Mouse (Mus musculus) E14TG2a.4 (cell line): ENCODE measurements around the gene Man2b1.

Source experiments
- H3K27me3 ChIP-seq: 2 replicates; pipeline ENCODE4 v1.6.1; 2014; ENCODE audit warnings: low read length, control low read depth; ENCODE audit not compliant: insufficient read depth
- H3K36me3 ChIP-seq: 2 replicates; pipeline ENCODE4 v1.6.1; 2014; ENCODE audit warnings: low read length, control low read depth; ENCODE audit not compliant: insufficient read depth
- H3K4me1 ChIP-seq: replicated peaks from 2 replicates; pipeline ENCODE4 v1.6.1; 2014; ENCODE audit warnings: low read depth, low read length, control low read depth
- H3K4me3 ChIP-seq: replicated peaks from 2 replicates; pipeline ENCODE4 v1.5.1; 2014; ENCODE audit warnings: mild to moderate bottlenecking, low read length
- H3K9me3 ChIP-seq: 2 replicates; pipeline ENCODE4 v1.6.1; 2014; ENCODE audit warnings: low read length, control low read depth
- CTCF ChIP-seq: conservative IDR thresholded peaks from 2 replicates; pipeline ENCODE4 v1.5.1; 2014; ENCODE audit warnings: low read length
- NANOG ChIP-seq: IDR thresholded peaks from 2 replicates; pipeline ENCODE4 v1.6.1; 2014; ENCODE audit warnings: borderline replicate concordance, low read length, mixed read lengths
- POU5F1 ChIP-seq: IDR thresholded peaks from 2 replicates; pipeline ENCODE4 v1.6.1; 2014; ENCODE audit warnings: low read length, borderline replicate concordance

Gene Man2b1

GRCm38 (mm10) chr8:85095051-85095450 lies 12.0 kb downstream of the Man2b1 start:
- Histone ChIP-seq H3K9me3 (no peaks in the 10 kb centered on the region), H3K4me3 (no peak overlapping the region), H3K27me3 (no peaks in the 10 kb centered on the region), H3K4me1 (peaks cover 30% of the 10 kb centered on the region), H3K36me3 (peaks cover 71% of the 10 kb centered on the region)
- TF ChIP-seq POU5F1: no peak
- no peak for TF ChIP-seq NANOG
- no peak for TF ChIP-seq CTCF

- TF ChIP-seq NANOG (no peak), CTCF (no peak), POU5F1 (no peak)
- Histone ChIP-seq H3K36me3 (peaks cover 71% of the 10 kb centered on the region), H3K9me3 (no peaks in the 10 kb centered on the region), H3K4me3 (no peak overlapping the region), H3K4me1 (peaks cover 30% of the 10 kb centered on the region), H3K27me3 (no peaks in the 10 kb centered on the region)
Measured at GRCm38 (mm10) chr8:85095566-85095965, 12.5 kb downstream of the Man2b1 start.

- H3K9me3 ChIP-seq: no peaks in the 10 kb centered on the region
- TF ChIP-seq CTCF (no peak), POU5F1 (no peak), NANOG (no peak)
- H3K4me1 ChIP-seq: peaks cover 25% of the 10 kb centered on the region
- H3K4me3 ChIP-seq: peak overlapping the region; percentile 35; the same call in 1 of the 2 replicates
- no peaks in the 10 kb centered on the region for H3K27me3 ChIP-seq
- peaks cover 66% of the 10 kb centered on the region for H3K36me3 ChIP-seq
Measured at GRCm38 (mm10) chr8:85096196-85096595, 13.1 kb downstream of the Man2b1 start.

- H3K4me3 ChIP-seq: peak overlapping the region; percentile 35; the same call in 1 of the 2 replicates
- peaks cover 19% of the 10 kb centered on the region for H3K4me1 ChIP-seq
- H3K9me3 ChIP-seq: 0 out of 2 replicates have a peak, but pooled peaks cover 3% of the 10 kb centered on the region
- TF ChIP-seq NANOG: no peak
- no peak for TF ChIP-seq POU5F1
- no peak for TF ChIP-seq CTCF
- no peaks in the 10 kb centered on the region for H3K27me3 ChIP-seq
- peaks cover 64% of the 10 kb centered on the region for H3K36me3 ChIP-seq
Measured at GRCm38 (mm10) chr8:85096850-85097249, 13.8 kb downstream of the Man2b1 start.

- Histone ChIP-seq H3K36me3 (peaks cover 33% of the 10 kb centered on the region), H3K4me3 (no peak overlapping the region), H3K27me3 (no peaks in the 10 kb centered on the region), H3K4me1 (peaks cover 17% of the 10 kb centered on the region), H3K9me3 (0 out of 2 replicates have a peak, but pooled peaks cover 3% of the 10 kb centered on the region)
- no peak for TF ChIP-seq NANOG
- no peak for TF ChIP-seq POU5F1
- no peak for TF ChIP-seq CTCF
Measured at GRCm38 (mm10) chr8:85100076-85100665, 17.1 kb downstream of the Man2b1 start.

- no peak for TF ChIP-seq NANOG
- no peak for TF ChIP-seq POU5F1
- no peak for TF ChIP-seq CTCF
- H3K4me3 ChIP-seq: no peak overlapping the region
- peaks cover 30% of the 10 kb centered on the region for H3K9me3 ChIP-seq
Measured at GRCm38 (mm10) chr8:85113241-85113640, 30.2 kb downstream of the Man2b1 start.

GRCm38 (mm10) chr8:85115501-85115900 lies 32.4 kb downstream of the Man2b1 start:
- Histone ChIP-seq H3K36me3 (peaks cover 8% of the 10 kb centered on the region), H3K4me1 (peaks cover 15% of the 10 kb centered on the region), H3K27me3 (no peaks in the 10 kb centered on the region), H3K4me3 (no peak overlapping the region), H3K9me3 (peaks cover 10% of the 10 kb centered on the region)
- TF ChIP-seq NANOG (no peak), CTCF (no peak), POU5F1 (no peak)

More at GRCm38 (mm10) chr8:85113241-85113640, 30.2 kb downstream of the Man2b1 start:
- H3K27me3 ChIP-seq: no peaks in the 10 kb centered on the region
- peaks cover 5% of the 10 kb centered on the region for H3K4me1 ChIP-seq
- peaks cover 21% of the 10 kb centered on the region for H3K36me3 ChIP-seq

GRCm38 (mm10) chr8:85116984-85117383 lies 33.9 kb downstream of the Man2b1 start:
- TF ChIP-seq POU5F1 (no peak), CTCF (no peak), NANOG (no peak)
- Histone ChIP-seq H3K4me1 (peaks cover 15% of the 10 kb centered on the region), H3K4me3 (no peak overlapping the region), H3K27me3 (no peaks in the 10 kb centered on the region), H3K9me3 (no peaks in the 10 kb centered on the region), H3K36me3 (no peaks in the 10 kb centered on the region)
